Mouse (Mus musculus): ENCODE measurements around the gene Gm11444.

DNA sequence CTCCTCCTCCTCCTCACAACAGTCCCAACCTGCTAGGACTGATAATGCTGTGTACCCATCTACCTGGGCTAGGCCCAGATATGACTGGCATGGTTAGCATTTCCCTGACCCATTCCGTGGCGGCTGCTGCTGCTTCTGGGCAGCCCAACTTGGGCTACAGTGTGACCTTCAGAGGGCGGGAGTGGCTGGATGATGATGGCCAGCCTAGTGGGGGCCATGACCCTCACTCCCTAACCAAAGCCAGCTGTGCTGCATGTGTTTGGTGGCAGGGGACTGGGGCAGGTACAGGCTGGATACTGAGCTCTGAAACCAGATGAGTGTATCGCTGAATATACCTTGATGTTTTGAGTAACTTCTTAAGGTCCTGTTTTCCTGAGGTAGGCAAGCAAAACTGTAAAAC, 26.3 kb downstream of the Gm11444 start:
- no peak for TF ChIP-seq CTCF (IDR thresholded peaks at IDR 0.05; ENCODE audit: borderline replicate concordance, insufficient read depth, low read depth, low read length)
- TF ChIP-seq POLR2A (IDR thresholded peaks at IDR 0.05; ENCODE audit: borderline replicate concordance, insufficient read depth, low read length), result no peak
